Mouse (Mus musculus) right cerebral cortex, adult 18-20 months (tissue): ENCODE measurements around the gene Zfp989.
"Not testable (repeated sequence)": the region's sequence is repeated elsewhere in the genome, so short reads cannot be mapped to it uniquely, and the experiment has no call there.

ENCODE experiments used
- DNase-seq: peaks from one replicate; pipeline ENCODE4 v3.0.0; 2022; ENCODE audit warnings: mixed read lengths

The Zfp989 gene

GRCm38 (mm10) chr4:146971757-146972156 lies at the start of gene Zfp989:
Gene Zfp989 (plus strand): TSS chr4:146971976.
- not testable (repeated sequence) for DNase-seq

DNA sequence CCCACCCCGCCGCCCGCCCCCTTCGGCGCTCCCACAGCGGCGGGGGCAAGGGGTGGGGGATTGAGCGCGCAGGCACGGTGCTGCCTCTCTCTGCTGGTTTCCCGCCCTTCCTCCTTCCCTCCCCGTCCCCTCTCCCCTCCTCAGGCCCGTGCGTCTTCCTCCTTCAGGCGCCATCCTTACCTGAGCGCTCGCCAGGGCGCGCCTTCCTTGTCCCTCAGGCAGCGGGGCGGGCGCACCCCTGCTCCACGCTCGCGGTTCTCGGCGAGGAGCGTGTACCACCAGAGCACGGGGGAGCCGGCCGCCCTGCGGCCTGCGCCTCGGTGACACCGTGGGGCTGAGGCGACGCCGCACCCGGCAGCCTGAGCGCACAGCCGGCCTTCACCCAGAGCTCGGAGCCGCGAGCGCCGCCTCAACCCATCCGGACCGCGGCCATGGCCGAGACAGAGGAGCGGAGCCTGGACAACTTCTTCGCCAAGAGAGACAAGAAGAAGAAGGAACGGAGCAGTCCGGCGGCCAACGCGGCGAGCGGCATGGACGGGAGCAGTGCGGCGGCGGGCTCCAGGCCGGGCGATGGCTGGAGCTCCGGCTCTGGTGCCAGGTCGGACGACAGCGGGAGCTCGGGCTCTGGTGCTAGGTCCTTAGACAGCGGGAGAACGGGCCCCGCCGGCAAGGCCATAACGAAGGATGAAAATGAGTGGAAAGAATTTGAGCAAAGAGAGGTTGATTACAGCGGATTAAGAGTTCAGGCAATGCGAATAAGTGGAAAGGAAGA lies 39.3 kb upstream of the Zfp989 start:
- DNase-seq, result no peak

GRCm38 (mm10) chr4:146941691-146942090 lies 30.1 kb upstream of the Zfp989 start:
- DNase-seq, result not testable (repeated sequence)

GRCm38 (mm10) chr4:146976581-146976980 lies 4.8 kb downstream of the Zfp989 start:
- DNase-seq, result not testable (repeated sequence)

GRCm38 (mm10) chr4:147018400-147018799 lies 46.6 kb downstream of the Zfp989 start:
- not testable (repeated sequence) for DNase-seq

DNA sequence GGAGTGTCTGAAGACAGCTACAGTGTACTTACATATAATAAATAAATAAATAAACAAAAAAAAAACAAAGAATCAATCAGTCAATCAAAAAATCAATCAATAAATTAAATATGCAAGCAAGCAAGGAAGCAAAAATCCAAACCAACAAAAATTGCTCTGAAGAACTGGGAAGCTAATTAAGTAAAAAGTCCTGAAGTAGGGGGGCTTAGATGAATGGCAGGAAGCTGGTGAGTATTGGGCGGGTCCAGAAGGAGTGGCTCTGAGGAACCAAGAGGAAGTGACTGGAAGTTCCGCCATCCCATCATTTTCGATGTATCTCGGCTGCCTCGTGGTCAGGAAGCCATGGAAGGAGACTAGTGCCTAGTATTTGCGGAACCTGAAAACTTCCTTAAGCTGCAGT lies 49.8 kb downstream of the Zfp989 start, which contains the start of gene Rex2:
Rex2 (plus strand) TSS at position 301 of the 400 bp plus-strand sequence.
- not testable (repeated sequence) for DNase-seq

- DNase-seq, result not testable (repeated sequence)
Measured at GRCm38 (mm10) chr4:147026374-147026773, 54.6 kb downstream of the Zfp989 start.

GRCm38 (mm10) chr4:147031308-147032036 lies 59.7 kb downstream of the Zfp989 start:
- not testable (repeated sequence) for DNase-seq
